Mouse (Mus musculus) midbrain, postnatal 0 days (tissue): ENCODE measurements around the gene Gm13289. TPM values are rescaled to one million over a fixed set of nuclear protein-coding genes. Genes with fewer than 3 reads are reported as not detected.
"Not testable (repeated sequence)": the region's sequence is repeated elsewhere in the genome, so short reads cannot be mapped to it uniquely, and the experiment has no call there.

Experiments used
- ATAC-seq: fragments of 200-750 bp; cut with Nextera tagmentation; 2 replicates; pipeline ENCODE4 v1.8.0; 2017; ENCODE audit warnings: moderate number of reproducible peaks, mild to moderate bottlenecking, moderate TSS enrichment, moderate library complexity; ENCODE audit not compliant: low FRiP score
- DNase-seq: peaks from one replicate; pipeline ENCODE4 v3.0.0-alpha.2; 2015; ENCODE audit warnings: low spot score
- H3K27ac ChIP-seq: fragments of 300-500 bp; sonication (generic); 2 replicates; pipeline ENCODE4 v1.5.1; 2014; ENCODE audit warnings: low read depth, mild to moderate bottlenecking, low read length, mixed read lengths
- H3K27me3 ChIP-seq: fragments of 300-500 bp; sonication (generic); 2 replicates; pipeline ENCODE4 v1.6.1; 2014; ENCODE audit warnings: low read length, control low read depth, mixed read lengths; ENCODE audit not compliant: insufficient read depth
- H3K36me3 ChIP-seq: fragments of 300-500 bp; sonication (generic); 2 replicates; pipeline ENCODE4 v1.6.1; 2014; ENCODE audit warnings: low read length, control low read depth, mixed read lengths; ENCODE audit not compliant: insufficient read depth
- H3K4me1 ChIP-seq: fragments of 300-500 bp; sonication (generic); 2 replicates; pipeline ENCODE4 v1.6.1; 2014; ENCODE audit warnings: mild to moderate bottlenecking, control low read depth, antibody characterized with exemption, low read length, mixed read lengths; ENCODE audit not compliant: insufficient read depth
- H3K4me2 ChIP-seq: fragments of 300-500 bp; sonication (generic); 2 replicates; pipeline ENCODE4 v1.6.1; 2014; ENCODE audit warnings: low read depth, mild to moderate bottlenecking, low read length, mixed read lengths; ENCODE audit not compliant: poor library complexity, severe bottlenecking
- H3K4me3 ChIP-seq: fragments of 300-500 bp; sonication (generic); 2 replicates; pipeline ENCODE4 v1.5.1; 2014; ENCODE audit warnings: low read depth, mild to moderate bottlenecking, low read length, moderate library complexity
- H3K9ac ChIP-seq: fragments of 300-500 bp; sonication (generic); replicated peaks from 2 replicates; pipeline ENCODE4 v1.6.1; 2014; ENCODE audit warnings: mild to moderate bottlenecking, low read length, moderate library complexity, mixed read lengths; ENCODE audit not compliant: poor library complexity, severe bottlenecking
- H3K9me3 ChIP-seq: fragments of 300-500 bp; sonication (generic); 2 replicates; pipeline ENCODE4 v1.6.1; 2016; ENCODE audit warnings: low read length, control low read depth
- CTCF ChIP-seq: IDR thresholded peaks from 2 replicates; pipeline ENCODE4 v1.5.1; 2016; ENCODE audit warnings: antibody characterized with exemption, mild to moderate bottlenecking
- WGBS: fragments of 180-500 bp; shearing (Covaris S2); extraction: QIAGEN DNeasy Blood & Tissue Kit; methylation state at CpG from one replicate; pipeline ENCODE4 v1.1.7; 2014; 5-methylcytosine and 5-hydroxymethylcytosine counted together
- polyA plus RNA-seq: library from polyadenylated mRNA; unstranded; fragments of >200 nt; fragmentation: Nextera tagmentation; extraction: Ambion mirVana; gene quantifications from 2 replicates; pipeline ENCODE4 v1.2.1, GENCODE M21; 2015
- total RNA-seq: library from RNA; depleted of rRNA; stranded (reverse); fragments of >200 nt; gene quantifications from 2 replicates; pipeline ENCODE4 v1.2.3, GENCODE M21; 2014

Gene Gm13289
- total and polyA plus RNA-seq, 2 experiments from 2014 or later = not detected

DNA sequence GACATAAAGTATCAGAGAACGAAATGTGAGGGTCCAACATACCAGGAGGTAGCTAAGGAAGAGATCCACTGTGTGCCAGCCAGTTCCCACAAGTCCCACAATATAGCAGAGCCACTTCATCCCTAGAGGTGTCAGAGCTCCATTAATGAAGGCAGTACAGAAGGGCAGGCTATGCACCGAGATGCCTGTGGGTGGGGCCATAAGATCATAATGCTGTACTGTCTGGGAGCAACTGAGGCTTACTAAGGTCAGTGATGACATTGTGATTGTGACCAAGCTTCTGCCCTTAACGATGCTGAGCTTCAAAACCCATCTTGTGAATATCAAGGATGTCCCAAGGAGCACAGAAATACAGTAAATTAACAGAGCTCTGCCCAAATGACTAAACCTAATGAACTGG lies 32.5 kb upstream of the Gm13289 start:
- Histone ChIP-seq H3K27ac (no peak overlapping the region), H3K4me2 (no peak overlapping the region), H3K9me3 (no peaks in the 10 kb centered on the region), H3K27me3 (no peaks in the 10 kb centered on the region), H3K9ac (no peak overlapping the region), H3K4me1 (no peaks in the 10 kb centered on the region), H3K36me3 (no peaks in the 10 kb centered on the region), H3K4me3 (no peak overlapping the region)
- no peak for DNase-seq
- WGBS = 83% methylated on average over 3 of the region's 3 CpGs
- ATAC-seq = no peak
- TF ChIP-seq CTCF = no peak

- Histone ChIP-seq H3K27me3 (no peaks in the 10 kb centered on the region), H3K36me3 (no peaks in the 10 kb centered on the region), H3K4me2 (no peak overlapping the region), H3K9me3 (no peaks in the 10 kb centered on the region), H3K9ac (no peak overlapping the region), H3K27ac (no peak overlapping the region), H3K4me1 (no peaks in the 10 kb centered on the region), H3K4me3 (no peak overlapping the region)
- TF ChIP-seq CTCF = no peak
- ATAC-seq (no peak), DNase-seq (no peak)
- 70% methylated on average over 6 of the region's 6 CpGs for WGBS
Observed at GRCm38 (mm10) chr4:88749926-88750325, 26.8 kb upstream of the Gm13289 start.

DNA sequence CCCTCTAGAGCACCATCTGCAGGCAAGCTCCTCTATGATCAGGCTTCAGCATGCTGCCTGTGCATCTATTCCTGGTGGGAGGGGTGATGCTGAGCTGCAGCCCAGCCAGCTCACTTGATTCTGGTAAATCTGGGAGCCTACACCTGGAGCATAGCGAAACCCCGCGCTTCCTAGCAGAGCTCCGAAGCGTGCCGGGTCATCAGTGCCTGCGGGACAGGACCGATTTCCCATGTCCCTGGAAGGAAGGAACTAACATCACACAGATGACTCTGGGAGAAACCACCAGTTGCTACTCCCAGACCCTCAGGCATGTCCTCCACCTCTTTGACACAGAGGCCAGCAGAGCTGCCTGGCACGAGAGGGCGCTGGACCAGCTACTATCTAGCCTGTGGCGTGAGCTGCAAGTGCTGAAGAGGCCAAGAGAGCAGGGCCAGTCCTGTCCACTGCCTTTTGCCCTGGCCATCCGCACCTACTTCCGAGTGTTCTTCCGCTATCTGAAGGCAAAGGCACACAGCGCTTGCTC lies 21.8 kb upstream of the Gm13289 start, which contains the start of gene Gm13271:
Gm13271 (plus strand) TSS at position 51 of the 523 bp plus-strand sequence.
- not testable (repeated sequence) for H3K36me3 ChIP-seq, DNase-seq, H3K4me1 ChIP-seq, H3K27ac ChIP-seq, H3K4me2 ChIP-seq, H3K9me3 ChIP-seq, H3K4me3 ChIP-seq, H3K9ac ChIP-seq, ATAC-seq, H3K27me3 ChIP-seq
- WGBS = 76% methylated on average over 15 of the region's 15 CpGs

DNA sequence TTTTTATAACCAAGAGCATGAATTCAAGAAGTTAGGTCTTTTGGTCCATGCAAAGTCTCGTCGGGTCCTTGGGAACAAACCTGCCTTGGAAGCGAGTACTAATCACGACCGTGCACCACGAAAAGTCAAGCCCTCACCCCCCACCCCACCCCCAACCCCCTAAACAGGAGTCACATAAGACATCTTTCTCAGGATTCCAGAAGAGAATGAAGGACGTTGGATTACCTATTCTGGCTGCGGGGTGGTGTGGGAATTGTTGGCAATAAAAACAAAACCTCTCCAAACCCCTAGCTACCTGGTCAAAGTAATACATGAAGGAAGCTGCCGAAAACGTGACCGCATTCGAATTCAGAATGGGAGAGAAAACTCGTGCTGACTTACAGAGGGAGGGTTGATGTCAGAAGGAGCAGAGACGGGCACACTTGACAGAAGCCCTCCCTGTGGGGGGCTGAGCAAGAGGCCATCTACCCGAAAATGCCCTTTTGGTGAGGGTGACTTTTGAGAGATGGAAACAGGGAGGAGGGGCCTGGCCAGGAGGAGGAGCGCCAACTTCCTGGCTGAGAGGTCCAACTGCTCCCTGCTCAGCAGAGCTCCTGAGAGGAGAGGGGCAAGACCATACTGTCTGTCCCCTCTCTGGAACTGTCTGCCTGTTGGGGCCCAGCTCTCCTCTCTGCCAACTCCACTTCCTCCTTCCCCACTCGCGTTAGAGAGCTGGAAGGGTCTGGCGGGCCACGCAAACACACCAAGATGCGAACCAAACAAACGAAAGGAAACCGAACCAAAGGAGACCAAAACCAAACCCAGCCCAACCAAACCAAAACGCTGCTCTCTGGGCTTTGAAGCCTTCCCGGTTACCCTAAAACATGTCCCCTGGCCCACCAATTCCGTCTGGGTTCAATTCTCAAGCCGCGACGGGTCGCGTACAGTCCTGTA lies 19.9 kb upstream of the Gm13289 start:
- ATAC-seq, H3K36me3 ChIP-seq, H3K4me1 ChIP-seq, DNase-seq, H3K27ac ChIP-seq, H3K9me3 ChIP-seq, H3K27me3 ChIP-seq: not testable (repeated sequence)
- H3K9ac ChIP-seq = 0 out of 2 replicates have a peak overlapping the region, but pooled peaks have one; percentile 29
- peak overlapping the region; percentile 37 for H3K4me3 ChIP-seq
- WGBS = 10% methylated on average over 28 of the region's 31 CpGs
- peak overlapping the region; percentile 65 for H3K4me2 ChIP-seq

DNA sequence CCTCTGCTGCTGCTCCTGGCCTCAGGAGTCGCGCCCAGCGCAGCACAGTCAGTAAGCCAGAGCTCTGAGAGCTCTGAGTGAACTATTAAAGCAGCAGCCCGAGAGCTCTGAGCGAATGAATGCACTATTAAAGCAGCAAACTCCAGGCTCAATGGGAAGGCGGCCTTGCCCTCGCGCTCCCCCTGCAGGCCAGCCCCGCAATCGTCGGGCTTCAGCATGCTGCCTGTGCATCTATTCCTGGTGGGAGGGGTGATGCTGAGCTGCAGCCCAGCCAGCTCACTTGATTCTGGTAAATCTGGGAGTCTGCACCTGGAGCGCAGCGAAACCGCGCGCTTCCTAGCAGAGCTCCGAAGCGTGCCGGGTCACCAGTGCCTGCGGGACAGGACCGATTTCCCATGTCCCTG lies 19.1 kb upstream of the Gm13289 start:
- H3K9ac ChIP-seq = 0 out of 2 replicates have a peak overlapping the region, but pooled peaks have one; percentile 29
- ATAC-seq = peak; percentile 99
- peak; percentile 73 for TF ChIP-seq CTCF
- not testable (repeated sequence) for H3K27ac ChIP-seq, H3K36me3 ChIP-seq, H3K9me3 ChIP-seq, H3K4me1 ChIP-seq, H3K27me3 ChIP-seq
- H3K4me2 ChIP-seq = peak overlapping the region; percentile 65
- peak overlapping the region; percentile 37 for H3K4me3 ChIP-seq
- WGBS = under 1% methylated on average over 11 of the region's 21 CpGs
- peak; percentile 93 for DNase-seq

DNA sequence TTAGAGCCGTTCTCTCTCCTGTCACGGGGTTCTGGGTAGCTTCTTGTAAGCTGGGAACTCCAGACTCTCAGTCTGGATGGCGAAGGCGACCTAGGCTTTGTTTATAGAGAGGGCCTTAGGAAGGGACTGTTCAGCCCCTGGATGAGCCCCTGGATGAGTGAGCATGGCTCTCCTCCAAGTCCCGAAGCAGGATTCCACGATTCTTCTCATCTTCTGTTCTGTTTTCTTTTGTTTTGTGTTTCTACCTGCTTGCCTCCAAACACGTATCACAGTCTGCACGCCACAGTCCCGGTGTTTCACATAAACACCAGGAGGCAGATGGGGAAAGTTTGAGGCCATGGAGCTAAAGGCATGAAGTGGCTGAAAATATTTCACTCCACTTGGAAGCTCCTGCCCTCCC lies 18.0 kb upstream of the Gm13289 start:
- H3K9me3 ChIP-seq, ATAC-seq, H3K4me1 ChIP-seq, DNase-seq, H3K4me2 ChIP-seq, H3K27me3 ChIP-seq, H3K36me3 ChIP-seq, H3K27ac ChIP-seq, H3K9ac ChIP-seq, H3K4me3 ChIP-seq: not testable (repeated sequence)
- WGBS = 88% methylated on average over 9 of the region's 9 CpGs

DNA sequence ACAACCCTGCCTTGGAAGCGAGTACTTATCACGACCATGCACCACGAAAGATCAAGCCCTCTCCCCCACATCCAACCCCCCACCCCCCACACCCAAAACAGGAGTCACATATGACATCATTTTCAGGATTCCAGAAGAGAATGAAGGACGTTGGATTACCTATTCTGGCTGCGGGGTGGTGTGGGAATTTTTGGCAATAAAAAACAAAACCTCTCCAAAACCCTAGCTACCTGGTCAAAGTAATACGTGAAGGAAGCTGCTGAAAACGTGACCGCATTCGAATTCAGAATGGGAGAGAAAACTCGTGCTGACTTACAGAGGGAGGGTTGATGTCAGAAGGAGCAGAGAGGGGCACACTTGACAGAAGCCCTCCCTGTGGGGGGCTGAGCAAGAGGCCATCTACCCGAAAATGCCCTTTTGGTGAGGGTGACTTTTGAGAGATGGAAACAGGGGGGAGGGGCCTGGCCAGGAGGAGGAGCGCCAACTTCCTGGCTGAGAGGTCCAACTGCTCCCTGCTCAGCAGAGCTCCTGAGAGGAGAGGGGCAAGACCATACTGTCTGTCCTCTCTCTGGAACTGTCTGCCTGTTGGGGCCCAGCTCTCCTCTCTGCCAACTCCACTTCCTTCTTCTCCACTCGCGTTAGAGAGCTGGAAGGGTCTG lies 17.0 kb upstream of the Gm13289 start, which contains the start of gene Gm13283:
Gm13283 (plus strand) TSS at position 510 of the 659 bp plus-strand sequence.
- WGBS = 37% methylated on average over 6 of the region's 14 CpGs
- H3K27ac ChIP-seq, H3K36me3 ChIP-seq, H3K27me3 ChIP-seq, H3K9ac ChIP-seq, H3K9me3 ChIP-seq, H3K4me1 ChIP-seq, ATAC-seq, DNase-seq: not testable (repeated sequence)
- peak within 1 kb of the TSS; percentile 42 for H3K4me2 ChIP-seq
- H3K4me3 ChIP-seq = peak within 1 kb of the TSS; percentile 20; the same call in 1 of the 2 replicates
